Mouse (Mus musculus) B cell, adult 2 months (primary cell): Measurements from ENCODE around the gene Tbc1d1.

ENCODE experiments used
- DNase-seq, 2 experiments: peaks; one replicate each; pipeline ENCODE4 v3.0.0; 2022

Gene Tbc1d1

DNA sequence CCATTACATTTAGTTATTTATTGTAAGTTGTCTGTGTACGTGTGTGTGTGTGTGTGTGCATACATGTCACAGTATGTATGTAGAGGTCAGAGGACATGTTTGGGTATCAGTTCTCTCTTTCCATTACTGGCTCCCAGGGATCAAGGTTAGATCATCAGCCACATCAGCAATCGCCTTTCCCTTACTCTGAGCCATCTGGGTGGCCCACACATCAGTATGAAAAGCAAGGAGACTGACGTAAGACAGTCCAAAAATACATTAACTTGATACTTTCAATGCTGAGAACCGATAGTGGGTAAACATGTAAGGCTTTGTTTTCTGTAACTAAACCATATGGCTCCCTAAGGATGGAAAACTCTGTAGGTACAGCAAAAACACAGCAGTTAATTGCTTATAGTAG is 54.7 kb downstream of the Tbc1d1 start:
- DNase-seq = no peak

DNA sequence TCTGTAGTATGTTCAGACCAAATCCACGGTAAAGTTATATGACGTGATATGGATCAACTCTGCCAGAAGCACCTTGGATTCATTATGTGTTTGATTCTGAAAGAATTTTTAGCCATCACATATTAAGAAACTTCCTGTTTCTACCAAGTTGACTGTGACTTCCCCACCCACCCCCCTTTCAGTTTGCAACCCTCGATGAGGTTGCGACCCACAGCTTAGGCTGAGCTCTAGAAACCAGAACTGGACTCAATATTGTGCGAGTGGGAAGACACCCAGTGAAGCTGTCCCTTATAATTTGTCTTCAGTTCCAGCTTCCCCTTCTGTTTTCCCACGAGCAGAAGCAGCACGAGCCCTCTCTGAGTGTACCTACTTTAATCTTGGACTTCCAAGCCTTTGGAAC is 55.2 kb downstream of the Tbc1d1 start:
- DNase-seq = no peak

DNA sequence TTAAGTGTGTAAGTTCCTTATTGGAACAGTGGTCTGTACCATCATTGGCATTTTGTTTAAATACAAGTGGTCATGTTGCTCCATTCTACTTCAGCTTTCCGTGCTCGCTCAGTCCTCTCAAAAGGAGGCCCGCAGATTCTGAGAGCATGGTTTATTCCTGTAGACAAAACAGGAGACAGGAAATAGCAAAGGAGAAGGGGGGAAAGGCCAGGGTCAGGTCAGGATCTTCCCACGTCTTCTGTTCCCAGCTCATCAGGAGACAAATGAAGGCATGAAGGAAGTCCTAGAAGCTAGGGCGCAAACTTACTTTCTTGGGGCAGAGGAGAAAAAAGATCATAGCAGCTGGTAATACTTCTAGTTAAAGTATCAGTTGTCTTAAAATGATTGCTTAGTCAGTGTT is 56.1 kb downstream of the Tbc1d1 start:
- no peak for DNase-seq

DNA sequence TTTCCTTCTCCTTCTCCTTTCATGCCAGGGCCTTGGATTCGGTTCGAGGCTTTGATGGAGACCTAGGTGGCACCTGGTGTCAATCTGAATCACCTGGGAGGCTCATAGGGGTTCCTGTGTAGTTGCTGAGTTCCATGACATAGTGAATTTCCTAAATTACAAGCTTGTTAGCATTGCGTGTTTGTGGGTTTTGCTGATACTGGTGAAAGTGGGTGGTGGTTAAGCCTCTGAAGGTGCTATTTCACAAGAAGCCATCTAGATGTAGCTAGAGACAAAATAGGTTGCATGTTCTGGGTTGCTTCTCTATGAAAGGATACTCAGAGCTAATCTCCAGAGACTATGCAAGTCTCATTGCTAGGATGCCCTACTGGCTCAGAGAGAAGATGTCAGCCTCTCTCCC is 56.5 kb downstream of the Tbc1d1 start:
- no peak for DNase-seq

DNA sequence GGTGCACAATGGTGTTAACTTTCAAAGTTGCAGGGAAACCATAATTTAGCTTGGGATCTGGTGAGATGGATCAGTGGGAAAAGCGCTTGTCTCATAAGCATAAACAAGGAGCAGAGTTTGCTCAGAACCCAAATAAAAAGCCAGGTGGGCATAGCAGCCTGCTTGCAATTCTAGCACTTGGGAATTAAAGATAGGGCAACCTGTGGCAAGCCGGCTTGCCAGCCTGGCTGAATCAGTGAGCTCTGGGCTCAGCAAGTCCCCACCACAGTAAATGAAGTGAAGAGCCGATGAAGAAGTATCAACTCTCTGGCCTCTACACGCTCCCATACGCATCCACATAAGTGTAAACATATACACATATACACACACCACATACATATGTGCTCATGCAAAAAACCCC is 59.7 kb downstream of the Tbc1d1 start:
- no peak for DNase-seq

DNA sequence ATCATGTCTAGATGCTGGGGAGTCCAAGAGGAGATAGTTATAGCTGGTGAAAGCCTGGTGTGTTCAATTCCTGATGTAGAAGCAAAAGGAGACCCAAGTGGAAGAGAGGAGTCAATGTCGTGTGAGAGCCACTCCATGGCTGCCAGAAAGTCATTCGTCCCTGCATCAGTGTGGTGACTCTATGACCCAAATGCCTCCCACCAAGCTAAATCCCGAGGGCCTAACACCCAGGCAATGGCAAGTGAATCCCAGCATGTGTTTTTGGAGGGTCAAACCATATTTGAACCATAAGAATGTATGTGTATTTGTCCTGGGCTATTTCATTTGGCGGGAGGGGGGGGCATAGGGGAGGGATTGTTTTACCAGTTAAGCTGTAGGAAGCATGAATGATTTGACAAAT is 60.2 kb downstream of the Tbc1d1 start:
- no peak for DNase-seq

DNA sequence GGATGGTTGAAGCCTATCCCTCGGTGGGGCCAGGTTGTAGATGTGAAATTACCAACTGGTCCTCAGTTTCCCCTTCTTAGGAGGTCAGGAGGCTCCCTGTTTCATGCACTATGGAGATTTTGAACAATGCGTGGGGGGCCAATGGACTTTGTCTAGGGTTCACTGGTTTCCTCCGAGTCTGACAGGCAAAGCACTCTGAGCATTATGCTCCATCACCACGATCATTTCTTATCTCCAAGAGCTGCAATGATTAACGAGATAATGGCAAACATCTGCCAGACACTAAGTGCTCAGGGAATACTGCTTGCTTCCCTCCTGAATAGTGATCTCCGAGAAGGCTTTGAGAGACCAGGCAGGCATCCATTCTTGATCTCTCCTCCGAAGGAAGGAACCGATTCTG is 61.2 kb downstream of the Tbc1d1 start:
- DNase-seq = no peak

DNA sequence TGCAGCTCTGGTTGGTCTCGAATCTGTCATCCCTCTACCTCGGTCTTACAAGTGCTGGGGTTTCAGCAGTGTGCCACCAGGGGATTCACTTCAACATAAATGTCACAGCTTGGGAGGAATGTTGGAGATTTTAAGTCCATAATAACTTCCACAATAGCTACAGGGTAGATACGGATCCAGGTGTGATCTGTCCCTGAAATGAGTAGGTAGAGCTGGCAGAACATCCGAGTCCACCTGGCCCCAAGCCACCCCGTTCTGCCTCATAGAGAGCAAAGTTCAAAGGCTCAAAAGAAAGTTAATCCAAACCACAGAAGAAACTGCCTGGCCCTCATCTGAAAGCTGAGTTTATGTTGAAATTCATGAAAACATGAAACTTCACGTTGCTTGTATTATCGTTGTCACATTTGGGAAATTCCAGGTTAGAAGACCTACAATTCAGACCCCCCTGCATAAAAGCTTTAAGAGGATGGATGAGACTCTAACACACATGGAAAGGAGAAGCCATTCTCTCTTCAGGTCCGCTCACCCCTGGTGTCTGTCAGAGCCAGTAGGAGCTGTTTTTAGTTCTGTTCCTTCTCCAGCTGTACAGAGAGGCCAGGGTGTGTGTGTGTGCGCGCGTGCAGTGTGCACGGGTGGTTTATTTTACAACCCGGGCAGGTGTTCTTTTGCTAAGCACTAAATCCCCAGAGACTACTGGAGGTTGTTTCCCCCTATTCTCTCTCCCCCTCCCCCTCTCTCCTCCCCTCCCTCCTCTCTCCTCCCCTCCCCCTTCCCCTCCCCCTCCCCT is 61.9 kb downstream of the Tbc1d1 start:
- peak; percentile 53 to 56 for DNase-seq

DNA sequence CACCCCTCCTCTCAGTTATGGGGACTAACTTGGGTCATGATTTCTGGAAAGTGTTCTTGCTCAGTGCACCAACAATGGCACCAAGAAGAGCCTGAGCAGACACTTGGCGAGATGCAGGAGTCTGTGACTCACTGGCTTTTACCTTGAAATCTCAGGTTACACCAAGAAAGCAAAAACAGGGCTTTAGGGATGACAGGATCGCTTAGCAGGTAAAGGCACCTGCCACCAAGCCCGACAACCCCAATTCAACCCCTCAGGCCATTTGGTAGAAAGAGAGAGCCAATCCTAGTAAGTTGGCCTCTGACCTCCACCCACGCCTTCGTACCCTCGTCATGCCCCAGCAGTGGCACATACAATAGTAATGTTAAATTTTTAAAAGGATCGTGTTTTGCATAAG is 62.5 kb downstream of the Tbc1d1 start:
- peak; percentile 60 to 63 for DNase-seq

DNA sequence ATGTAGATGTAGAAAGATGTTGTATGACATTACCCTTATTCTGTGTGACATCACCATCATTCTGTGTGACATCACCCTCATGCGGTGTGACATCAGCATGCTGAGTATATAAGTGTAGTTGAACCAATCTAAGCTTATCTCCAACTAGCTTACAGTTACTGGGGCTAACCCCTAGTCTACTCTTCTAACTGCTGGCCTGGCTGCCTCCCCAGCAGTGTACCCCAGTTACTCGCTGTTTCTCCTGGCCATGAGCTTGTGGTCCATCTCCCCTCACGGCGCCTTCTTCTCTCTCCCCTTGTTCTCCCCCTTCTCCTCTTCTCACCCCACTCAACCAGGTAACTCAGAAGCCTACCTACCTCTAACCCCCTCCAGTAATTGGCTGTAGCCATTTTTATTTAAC is 64.7 kb downstream of the Tbc1d1 start:
- no peak for DNase-seq

DNA sequence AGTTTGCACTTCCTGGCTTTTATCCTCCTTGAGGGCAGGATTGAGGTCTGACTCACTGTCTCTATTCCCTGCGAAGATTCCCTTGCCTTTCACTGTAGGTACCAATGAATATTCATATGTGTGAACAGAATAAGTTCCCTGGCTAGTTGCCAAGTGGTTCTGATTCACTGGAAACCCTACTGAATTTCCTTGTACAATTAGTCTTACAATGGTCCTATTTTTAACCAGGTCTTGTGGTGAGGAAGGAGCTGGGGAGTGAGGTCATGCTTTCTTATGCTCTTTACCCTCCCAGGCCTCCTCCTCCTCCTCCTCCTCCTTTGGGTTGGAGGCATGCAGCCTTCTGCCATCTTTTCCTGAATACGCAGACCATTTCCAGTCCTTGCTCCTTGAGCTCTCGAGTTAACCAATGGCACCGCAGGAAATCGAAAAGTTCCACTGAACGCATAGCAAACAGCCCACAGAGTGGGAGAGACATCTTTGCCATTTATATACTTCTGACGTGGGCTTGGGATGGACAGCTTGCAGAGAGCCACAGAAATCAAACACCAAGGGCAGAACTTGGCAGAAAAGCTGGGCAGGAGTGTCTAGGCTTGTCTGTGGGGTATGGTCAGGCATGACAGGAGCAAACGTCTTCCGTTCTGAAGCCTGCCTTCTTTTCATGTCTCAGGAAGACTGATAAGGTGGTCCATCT is 68.8 kb downstream of the Tbc1d1 start:
- no peak for DNase-seq

DNA sequence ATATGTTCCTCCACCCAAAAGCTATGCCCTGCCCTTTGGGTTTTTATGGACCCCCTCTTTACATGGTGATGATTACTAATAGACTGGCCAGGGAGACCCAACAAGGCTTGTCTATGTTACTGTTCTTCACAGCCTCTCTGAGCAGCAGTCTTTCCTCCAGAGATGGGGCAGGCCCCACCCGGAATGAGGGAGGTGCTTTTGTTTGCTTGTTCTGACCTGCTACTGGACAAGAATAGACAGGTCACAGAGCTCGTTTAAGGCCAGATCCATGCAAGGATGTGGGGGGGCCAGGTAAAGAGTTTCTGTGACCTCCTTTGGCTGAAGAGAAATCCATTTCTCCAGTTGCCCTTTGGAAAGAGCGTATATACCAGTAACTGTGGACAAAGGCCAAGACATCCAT is 72.1 kb downstream of the Tbc1d1 start:
- DNase-seq = no peak

DNA sequence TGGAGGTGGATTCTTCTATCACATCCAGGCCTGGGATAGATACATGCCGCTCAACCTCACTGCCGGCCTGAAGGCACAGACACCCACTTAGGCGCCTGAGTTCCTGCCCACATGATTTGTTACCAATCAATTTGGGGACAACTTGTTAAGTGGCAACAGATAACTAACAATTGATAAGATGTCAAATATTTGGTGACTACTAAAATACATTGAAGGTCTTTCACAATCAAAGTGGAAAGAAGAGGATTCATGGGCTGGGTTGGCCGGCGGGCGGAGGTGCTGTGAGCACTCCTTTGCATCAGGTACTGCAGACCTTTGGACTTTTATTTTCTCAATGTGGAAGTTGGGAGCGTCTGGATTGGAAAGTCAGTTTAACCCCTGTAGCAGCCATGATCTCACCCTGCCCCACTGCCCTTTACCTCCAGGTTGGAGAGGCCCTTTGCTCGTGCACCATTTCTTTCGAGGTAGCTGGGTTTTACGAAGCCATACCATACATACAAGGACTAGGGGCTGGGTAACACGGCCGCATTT is 73.3 kb downstream of the Tbc1d1 start:
- no peak for DNase-seq

DNA sequence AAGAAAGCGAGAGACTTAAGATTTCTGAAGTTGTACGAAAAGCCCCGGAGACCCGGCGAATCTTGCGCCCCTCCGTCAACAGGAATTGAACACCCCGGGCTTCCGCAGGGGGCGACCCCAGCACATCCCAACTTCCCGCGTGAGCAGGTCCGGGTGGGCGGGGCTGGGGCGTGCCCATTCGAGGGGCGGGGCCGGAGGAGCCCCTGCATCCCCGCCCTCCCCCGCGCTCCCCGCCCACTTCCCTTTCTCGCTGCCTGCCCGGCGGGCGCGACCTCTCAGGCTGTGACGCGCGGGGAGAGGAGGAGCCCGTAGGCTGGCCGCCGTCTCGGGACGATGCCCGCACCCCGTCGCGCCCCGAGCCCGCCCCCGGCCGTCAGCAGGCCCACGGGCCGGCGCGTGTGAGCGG is 74.0 kb downstream of the Tbc1d1 start:
- peak; percentile 93 to 94 for DNase-seq

DNA sequence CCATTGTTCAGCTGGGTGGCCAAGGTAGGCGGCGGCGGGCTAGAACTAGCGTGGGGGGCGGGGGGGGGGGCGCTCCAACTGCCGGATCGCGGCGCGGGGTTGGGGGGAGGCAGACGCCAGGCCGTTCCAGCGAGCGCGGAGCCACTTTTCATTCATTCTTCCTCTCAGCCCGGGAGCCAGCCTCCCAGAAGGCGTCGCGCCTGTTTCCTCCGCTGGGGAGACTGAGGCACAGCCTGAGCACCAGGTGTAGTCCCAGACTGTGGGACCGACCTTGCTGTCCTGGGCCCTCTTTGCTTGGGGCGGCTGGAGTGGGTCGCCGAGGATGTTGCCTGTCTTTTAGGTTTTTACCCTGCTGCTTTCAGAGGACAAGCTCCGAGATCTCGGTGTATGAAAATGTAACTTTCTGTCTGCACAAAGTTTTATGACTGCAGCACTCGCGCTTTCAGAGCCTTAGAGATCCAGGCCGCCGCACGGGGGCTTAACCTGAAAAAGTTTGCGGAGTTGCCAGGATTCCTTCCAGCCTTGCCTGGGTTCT is 74.5 kb downstream of the Tbc1d1 start:
- peak; percentile 42 to 47 for DNase-seq

DNA sequence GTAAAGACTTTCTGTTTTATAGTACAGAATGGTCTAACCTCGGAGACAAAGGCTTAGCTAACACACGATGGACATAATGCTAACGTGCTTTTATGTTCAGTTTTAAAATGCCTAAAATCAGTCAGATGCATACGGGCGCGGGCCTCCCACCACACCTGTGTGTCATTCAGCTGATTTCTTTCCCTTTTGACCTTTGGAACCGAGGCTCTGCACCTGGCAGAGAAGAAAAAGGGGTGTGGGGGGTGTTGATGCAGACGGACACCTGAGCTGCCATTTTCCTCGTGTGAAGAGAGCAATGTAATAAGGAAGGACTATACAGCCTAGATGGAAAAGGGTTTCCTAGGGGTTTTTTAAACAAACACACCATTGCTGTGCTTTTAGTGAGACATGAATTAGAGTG is 76.8 kb downstream of the Tbc1d1 start:
- no peak for DNase-seq

DNA sequence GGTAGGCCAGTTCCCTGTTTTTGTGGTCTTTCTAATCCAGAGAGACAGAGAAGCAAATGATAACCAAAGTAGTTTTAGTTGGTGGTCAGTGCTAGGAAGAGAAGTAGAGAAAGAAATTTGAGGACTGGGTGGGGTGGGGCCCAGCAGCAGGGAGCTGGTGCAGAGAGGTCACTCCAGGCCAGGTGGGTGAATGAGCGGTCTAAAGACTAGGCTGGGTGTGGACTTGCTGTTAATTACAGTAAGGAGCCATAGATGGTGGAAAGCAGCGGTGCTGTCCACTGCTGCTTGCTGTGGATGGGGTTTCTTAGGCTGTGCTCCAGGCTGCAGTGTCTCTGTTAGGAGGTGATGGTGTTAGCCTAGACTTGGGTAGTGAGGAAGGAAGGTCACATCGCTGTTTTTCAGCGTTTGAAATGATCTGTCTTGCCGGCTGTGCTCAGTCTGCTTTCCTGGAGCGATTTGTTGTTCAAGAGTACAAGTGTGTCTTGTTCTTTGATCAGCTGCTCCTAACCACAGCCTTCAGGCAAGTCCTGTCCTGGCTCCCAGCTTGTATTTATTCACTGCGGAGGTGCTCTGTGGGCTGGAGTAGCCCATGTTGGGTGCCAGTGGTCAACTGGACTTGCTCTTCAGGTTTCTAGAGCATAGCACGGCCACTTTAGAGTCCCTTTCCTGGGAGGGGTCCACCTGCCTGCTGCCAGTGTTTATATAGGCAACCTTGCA is 78.3 kb downstream of the Tbc1d1 start:
- peak; percentile 28 to 49 for DNase-seq

DNA sequence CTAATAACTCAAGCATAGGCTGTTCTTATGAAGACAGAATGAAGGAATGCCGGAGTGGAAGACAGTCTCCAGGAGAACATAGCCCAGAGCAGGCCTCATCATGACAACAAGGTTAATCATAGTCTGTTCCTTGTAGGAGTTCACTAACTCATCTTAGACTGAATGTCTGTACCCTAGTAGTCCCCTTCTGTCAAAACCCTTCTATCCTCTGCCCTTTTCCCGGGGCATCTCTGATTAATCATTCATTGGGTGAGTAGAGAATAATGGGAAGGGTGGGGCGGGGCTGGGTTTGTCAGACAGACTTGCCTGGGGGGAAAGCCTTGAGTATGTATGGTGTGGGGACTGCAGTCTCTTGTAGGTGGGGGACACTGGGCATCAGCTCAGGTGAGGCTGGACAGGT is 79.1 kb downstream of the Tbc1d1 start:
- DNase-seq = no peak

DNA sequence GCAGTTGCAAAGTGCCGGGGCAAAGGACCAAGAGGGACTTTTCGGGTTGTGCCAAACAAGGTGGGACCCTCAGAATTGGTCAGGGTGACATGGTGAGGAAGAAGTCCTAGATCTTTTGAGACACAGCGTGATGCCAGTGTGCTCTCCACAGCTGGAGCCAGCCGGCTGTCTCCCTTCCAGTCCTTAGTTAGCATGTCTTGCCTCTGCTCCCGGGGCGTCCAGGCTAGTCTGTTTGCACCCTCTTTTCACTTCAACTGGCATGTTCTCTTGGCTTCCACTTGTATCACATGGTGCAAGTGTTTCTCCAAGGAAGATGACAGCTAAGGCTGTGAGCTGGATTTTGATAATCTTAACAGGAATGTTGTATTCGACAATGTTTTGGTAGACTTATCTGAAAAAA is 80.5 kb downstream of the Tbc1d1 start:
- DNase-seq = no peak

DNA sequence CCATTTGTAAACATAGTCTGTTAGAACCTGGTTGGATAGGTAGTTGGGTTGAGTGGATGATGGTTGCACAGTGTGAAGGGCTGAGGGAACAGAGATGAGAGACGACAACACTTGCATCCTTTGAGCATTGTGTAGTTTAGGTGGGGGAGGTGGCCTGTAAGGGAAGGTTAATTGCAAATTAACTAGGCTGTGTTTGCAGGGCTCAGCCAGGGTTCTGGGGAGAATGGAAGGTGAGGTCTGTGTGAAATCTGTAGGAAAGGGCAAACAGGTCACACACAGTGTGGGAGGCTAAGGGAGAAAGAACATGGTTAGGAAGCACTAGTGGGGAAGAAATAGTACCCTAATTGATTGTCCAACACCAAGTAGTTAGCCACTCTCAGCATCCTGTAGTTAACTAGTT is 81.2 kb downstream of the Tbc1d1 start:
- DNase-seq = no peak

DNA sequence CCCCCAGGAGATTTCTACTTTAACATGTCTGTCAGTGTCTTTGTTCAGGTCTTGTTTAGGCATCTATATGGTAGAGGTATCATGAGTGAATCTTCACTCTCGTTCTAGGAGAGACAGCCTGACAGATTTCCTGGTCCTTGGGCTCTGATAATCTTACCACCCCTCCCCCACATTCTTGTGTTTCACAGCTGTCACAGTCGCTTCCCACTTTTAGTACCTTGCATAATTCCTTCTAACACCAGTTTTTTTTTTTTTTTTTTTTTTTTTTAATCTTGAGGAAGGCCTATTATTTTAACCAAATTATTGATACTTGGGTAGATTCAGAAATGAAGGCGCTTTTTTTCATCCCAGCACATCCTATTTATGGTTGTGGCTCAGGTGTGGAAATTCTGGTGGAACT is 81.6 kb downstream of the Tbc1d1 start:
- no peak for DNase-seq

DNA sequence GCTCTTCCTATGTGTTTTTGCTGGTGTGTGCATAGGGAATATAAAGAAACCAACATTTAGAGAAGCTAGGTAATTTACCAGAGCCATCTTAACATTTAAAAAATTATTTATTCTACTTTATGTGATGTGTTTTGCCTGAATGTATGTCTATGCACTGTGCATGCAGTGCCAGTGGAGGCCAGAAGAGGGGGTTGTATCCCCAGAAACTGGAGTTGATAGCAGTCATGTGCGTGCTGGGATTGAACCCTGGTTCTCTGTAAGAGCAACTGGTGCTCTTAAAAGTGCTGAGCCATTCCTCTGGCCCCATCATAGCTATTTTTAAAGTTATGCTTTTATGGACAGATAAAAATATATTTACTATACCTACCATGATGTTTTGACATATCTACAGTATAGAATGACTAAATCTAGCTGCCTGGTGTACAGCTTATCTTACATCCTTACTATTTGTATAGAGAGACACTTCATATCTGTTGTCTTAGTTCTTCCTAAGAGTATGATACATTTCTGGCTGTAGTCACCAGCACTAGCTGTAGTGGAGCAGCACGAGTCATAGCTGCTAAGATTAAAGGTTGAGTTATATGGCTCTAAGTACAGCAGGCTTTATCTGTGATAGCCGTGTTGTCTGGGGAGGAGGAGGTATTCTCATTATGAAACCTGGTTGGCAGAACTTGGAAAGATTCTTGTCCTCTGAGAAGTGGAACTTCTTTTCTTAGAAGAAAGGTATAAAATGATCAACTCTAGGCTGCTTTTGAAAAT is 83.0 kb downstream of the Tbc1d1 start:
- no peak for DNase-seq
